Mouse (Mus musculus) hindbrain, embryonic 11.5 days (tissue): Measurements from ENCODE around the gene Gm15319. TPM values are rescaled to one million over a fixed set of nuclear protein-coding genes. Genes with fewer than 3 reads are reported as not detected.
"Not testable (repeated sequence)": the region's sequence is repeated elsewhere in the genome, so short reads cannot be mapped to it uniquely, and the experiment has no call there.

ENCODE experiments used
- ATAC-seq: fragments of 200-750 bp; cut with Nextera tagmentation; 2 replicates; pipeline ENCODE4 v1.8.0; 2017; ENCODE audit warnings: mild to moderate bottlenecking, moderate TSS enrichment, moderate library complexity; ENCODE audit not compliant: low FRiP score
- DNase-seq: peaks from one replicate; pipeline ENCODE4 v3.0.0-alpha.2; 2015; ENCODE audit warnings: low spot score
- H3K27ac ChIP-seq: fragments of 300-500 bp; sonication (generic); 2 replicates; pipeline ENCODE4 v1.5.1; 2014; ENCODE audit warnings: mild to moderate bottlenecking, low read depth, low read length
- H3K27me3 ChIP-seq: fragments of 300-500 bp; sonication (generic); 2 replicates; pipeline ENCODE4 v1.6.1; 2014; ENCODE audit warnings: mild to moderate bottlenecking, low read length, moderate library complexity, mixed read lengths; ENCODE audit not compliant: control insufficient read depth, insufficient read depth
- H3K36me3 ChIP-seq: fragments of 300-500 bp; sonication (generic); 2 replicates; pipeline ENCODE4 v1.6.1; 2014; ENCODE audit warnings: mild to moderate bottlenecking, low read length, moderate library complexity, mixed read lengths; ENCODE audit not compliant: control insufficient read depth, insufficient read depth
- H3K4me1 ChIP-seq: fragments of 300-500 bp; sonication (generic); replicated peaks from 2 replicates; pipeline ENCODE4 v1.6.1; 2014; ENCODE audit warnings: low read length, mixed read lengths; ENCODE audit not compliant: control insufficient read depth, insufficient read depth
- H3K4me2 ChIP-seq: fragments of 300-500 bp; sonication (generic); replicated peaks from 2 replicates; pipeline ENCODE4 v1.6.1; 2014; ENCODE audit warnings: mild to moderate bottlenecking, low read depth, low read length
- H3K4me3 ChIP-seq: fragments of 300-500 bp; sonication (generic); 2 replicates; pipeline ENCODE4 v1.5.1; 2014; ENCODE audit warnings: low read depth, low read length
- H3K9ac ChIP-seq: fragments of 300-500 bp; sonication (generic); 2 replicates; pipeline ENCODE4 v1.6.1; 2014; ENCODE audit warnings: low read depth, low read length
- H3K9me3 ChIP-seq: fragments of 300-500 bp; sonication (generic); 2 replicates; pipeline ENCODE4 v1.6.1; 2016; ENCODE audit warnings: low read length; ENCODE audit not compliant: control insufficient read depth
- WGBS: fragments of 180-500 bp; shearing (Covaris S2); extraction: QIAGEN DNeasy Blood & Tissue Kit; methylation state at CpG from one replicate; pipeline ENCODE4 v1.1.7; 2014; 5-methylcytosine and 5-hydroxymethylcytosine counted together
- polyA plus RNA-seq: library from polyadenylated mRNA; unstranded; fragments of >200 nt; fragmentation: Nextera tagmentation; extraction: Ambion mirVana; gene quantifications from 2 replicates; pipeline ENCODE4 v1.2.1, GENCODE M21; 2014

The Gm15319 gene
- polyA plus RNA-seq, 1 experiment from 2014 or later = 0.08 TPM

DNA sequence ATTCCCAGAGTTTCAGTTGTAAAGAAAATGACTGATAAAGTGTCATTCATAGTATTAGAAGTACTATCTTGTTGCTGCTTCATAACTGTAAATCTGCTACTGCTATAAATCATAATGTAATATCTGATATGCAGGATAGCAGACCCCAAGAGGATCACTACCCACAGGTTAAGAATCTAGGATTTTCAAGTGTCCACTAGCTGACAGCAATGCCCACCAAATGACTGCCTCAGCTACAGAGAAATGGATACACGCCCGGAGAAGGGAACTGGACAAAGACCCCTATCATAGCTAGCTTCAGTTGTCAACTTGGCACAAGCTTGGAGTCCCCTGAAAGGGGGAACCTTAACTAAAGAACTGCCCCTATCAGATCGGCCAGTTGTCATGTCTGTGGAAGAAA, 18.6 kb upstream of the Gm15319 start:
- H3K4me1 ChIP-seq, DNase-seq, H3K36me3 ChIP-seq, H3K9ac ChIP-seq, H3K4me2 ChIP-seq, ATAC-seq, H3K9me3 ChIP-seq, H3K27ac ChIP-seq, H3K4me3 ChIP-seq, H3K27me3 ChIP-seq: not testable (repeated sequence)
- WGBS = 95% methylated on average over 2 of the region's 3 CpGs

DNA sequence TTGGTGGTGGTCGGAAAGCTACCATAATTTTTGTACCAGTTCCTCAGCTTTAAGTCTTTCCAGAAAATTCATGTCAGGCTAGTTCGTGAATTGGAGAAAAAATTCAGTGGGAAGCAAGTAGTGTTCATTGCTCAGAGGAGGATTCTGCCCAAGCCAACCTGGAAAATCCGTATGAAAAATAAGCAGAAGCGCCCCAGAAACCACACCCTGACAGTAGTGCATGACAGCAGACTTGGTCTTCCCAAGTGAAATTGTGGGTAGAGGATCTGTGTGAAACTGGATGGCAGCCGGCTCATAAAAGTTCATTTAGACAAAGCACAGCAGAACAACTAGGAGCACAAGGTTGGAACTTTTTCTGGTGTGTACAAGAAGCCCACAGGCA, 18.2 kb upstream of the Gm15319 start:
- not testable (repeated sequence) for H3K36me3 ChIP-seq, ATAC-seq, H3K9me3 ChIP-seq, H3K4me2 ChIP-seq, H3K9ac ChIP-seq, H3K4me3 ChIP-seq, H3K27me3 ChIP-seq, DNase-seq, H3K4me1 ChIP-seq, H3K27ac ChIP-seq
- 83% methylated on average over 1 of the region's 5 CpGs for WGBS

DNA sequence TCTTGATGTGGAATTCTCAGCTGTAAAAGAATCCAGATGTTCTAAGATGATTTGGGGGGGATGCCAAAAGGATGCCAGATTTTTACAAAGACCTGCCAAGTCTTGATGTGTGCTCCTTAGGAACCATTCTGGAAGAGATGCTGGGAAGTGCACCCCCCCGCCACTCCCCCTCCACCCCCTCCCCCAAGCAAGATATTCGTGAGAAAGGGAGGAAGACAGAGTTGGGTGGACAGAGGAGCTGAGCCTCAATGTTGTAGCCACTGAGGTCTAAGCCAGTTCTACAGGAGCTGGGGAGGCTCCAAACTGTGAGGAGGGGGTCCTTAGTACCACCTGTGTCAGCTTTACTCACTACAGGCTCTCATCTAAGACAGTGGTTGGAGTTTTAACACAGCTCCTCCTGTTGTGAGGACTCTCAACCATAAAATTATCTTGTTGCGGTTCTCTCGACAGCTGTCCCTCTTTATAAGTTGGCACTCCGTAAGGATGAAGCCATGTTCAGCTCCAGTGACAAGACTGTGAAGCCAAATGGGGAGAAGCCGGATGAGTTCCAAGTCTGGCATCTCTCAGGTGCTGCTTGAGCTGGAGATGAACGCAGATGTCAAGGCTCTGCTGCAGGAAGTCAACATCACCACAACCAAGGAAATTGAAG, 17.7 kb upstream of the Gm15319 start:
- not testable (repeated sequence) for H3K9ac ChIP-seq, H3K27ac ChIP-seq, H3K36me3 ChIP-seq, H3K4me3 ChIP-seq, H3K4me2 ChIP-seq, H3K4me1 ChIP-seq, H3K27me3 ChIP-seq, H3K9me3 ChIP-seq, DNase-seq
- WGBS = 86% methylated on average over 5 of the region's 7 CpGs
- peak; percentile 77 for ATAC-seq

DNA sequence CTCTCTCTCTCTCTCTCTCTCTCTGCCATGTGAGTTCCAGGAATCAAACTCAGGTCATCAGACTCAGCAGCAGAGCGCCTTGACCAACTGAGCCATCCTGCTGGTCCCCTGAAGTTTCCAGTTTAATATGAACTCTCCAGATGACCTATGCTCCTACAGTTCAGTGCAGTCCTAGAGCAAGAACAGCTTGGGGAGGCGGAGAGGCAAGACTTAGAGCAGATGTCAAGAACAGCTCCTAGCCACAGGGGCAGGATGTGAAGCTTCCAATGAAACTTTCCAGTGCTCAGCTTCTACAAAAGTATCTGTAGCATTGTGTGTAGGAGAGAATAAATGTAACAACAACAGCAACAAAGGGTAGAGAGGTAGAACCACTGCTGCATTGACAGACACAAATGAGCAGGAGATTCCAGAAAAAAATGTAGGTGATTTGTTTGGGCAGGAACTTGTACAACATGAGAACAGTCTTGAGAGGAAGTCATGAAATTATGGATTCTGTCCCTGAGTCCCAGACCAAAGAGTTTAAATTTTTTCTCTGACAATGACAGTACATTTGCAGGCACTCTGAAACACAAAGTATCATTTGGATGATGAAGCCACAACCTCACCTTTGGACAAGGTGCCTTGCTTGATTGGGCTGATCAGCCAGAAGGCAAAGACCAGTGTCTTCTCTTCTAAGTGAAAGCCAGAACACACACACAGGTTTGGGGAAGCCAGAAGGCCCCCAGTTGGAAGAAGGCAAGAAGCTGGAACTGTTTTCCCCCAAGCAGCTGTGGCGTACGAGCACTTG, 16.8 kb upstream of the Gm15319 start:
- DNase-seq, H3K4me2 ChIP-seq, H3K4me3 ChIP-seq, H3K9me3 ChIP-seq, H3K9ac ChIP-seq, H3K27ac ChIP-seq, H3K4me1 ChIP-seq, H3K27me3 ChIP-seq, H3K36me3 ChIP-seq: not testable (repeated sequence)
- no CpG with 5 or more reads among the region's 4 CpGs for WGBS
- ATAC-seq = peak; percentile 40; the same call in 1 of the 2 replicates

DNA sequence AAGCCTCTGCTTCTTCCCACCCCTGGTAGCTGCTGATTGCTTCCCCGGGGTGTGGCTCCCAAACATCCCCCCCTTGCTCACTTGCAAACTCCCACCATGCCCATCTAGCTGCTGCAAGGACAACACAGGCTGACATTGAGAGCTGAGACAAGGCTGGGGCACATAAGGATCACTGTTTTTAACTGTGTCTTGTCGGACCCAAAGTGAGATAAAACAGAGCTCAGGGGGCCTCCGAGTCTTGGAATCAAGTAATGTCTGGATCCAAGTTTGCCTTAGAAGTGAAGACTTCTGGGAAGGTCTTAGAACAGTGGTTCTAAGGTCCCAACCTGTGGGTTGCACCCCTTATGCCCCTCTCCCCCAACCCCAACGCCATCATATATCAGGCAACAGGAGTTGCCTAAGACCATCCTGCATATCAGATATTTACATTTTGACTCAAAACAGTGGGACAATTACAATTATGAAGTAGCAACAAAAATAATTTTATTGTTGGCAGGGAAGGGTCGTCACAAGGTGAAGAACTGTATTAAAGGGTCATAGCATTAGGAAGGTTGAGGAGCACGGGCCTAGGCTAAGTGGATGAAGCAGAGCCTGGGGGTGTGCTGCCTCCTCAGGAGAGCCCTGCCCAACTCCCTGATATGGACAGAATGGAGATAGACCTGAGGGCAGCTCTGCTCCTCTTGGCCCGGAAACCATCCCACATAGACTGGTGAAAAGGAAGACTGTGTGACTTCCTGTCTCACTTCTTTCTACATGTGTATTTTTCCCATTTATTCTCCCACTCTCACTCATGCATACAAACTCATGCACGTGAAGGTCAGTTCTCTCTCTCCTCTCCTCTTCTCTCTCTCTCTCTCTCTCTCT, 16.0 kb upstream of the Gm15319 start:
- H3K27ac ChIP-seq, H3K4me1 ChIP-seq, H3K27me3 ChIP-seq, H3K9me3 ChIP-seq, H3K36me3 ChIP-seq, H3K9ac ChIP-seq, DNase-seq, H3K4me3 ChIP-seq, H3K4me2 ChIP-seq: not testable (repeated sequence)
- ATAC-seq = peak; percentile 83
- WGBS = 84% methylated on average over 4 of the region's 8 CpGs

DNA sequence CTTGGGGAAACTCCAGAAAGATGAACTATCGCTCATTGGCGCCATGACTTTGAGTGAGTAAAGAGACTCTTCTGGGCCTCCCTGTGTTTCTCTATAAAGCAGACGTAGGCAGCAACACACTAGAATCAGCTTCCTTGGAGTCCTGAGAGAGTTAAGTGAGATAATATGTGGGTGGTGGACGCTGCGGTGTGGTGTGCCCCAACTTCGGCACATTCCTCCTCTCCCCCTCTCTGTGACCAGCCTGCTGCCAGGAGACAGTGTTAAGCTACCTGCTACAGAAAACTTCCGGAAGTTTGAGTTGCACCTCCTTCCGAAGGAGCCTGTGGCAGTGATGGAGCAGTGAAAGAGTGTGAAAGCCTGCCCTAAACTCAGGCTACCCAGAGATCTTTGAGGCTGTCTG, 15.3 kb upstream of the Gm15319 start:
- not testable (repeated sequence) for H3K4me2 ChIP-seq, ATAC-seq, H3K9me3 ChIP-seq, H3K27ac ChIP-seq, H3K27me3 ChIP-seq, H3K36me3 ChIP-seq, H3K4me1 ChIP-seq, DNase-seq, H3K4me3 ChIP-seq, H3K9ac ChIP-seq
- WGBS = 79% methylated on average over 4 of the region's 8 CpGs

DNA sequence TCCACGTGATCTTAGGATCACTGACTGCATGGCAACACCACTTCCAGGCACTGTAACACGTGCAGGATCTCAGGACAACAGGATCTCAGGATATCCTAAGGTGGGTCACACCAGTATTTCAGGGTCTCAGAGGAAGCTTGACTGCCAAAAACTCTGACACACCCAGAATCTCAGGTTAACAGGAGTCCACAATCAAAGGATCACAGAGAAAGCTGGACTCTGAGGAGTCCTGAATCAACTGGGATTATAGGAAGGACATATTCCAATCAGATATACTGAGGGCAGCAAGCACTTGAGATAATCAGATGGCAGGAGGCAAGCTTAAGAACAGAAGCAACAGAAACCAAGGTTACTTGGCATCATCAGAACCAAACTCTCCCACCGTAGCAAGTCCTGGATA, 12.7 kb upstream of the Gm15319 start:
- DNase-seq, H3K36me3 ChIP-seq, H3K27me3 ChIP-seq, H3K9me3 ChIP-seq, ATAC-seq, H3K4me1 ChIP-seq, H3K4me3 ChIP-seq, H3K27ac ChIP-seq, H3K4me2 ChIP-seq, H3K9ac ChIP-seq: not testable (repeated sequence)
- no CpG with 5 or more reads among the region's 3 CpGs for WGBS

- DNase-seq, H3K4me3 ChIP-seq, H3K36me3 ChIP-seq, H3K4me1 ChIP-seq, H3K9me3 ChIP-seq, ATAC-seq, H3K4me2 ChIP-seq, H3K9ac ChIP-seq, H3K27me3 ChIP-seq, H3K27ac ChIP-seq: not testable (repeated sequence)
- 86% methylated on average over 5 of the region's 5 CpGs for WGBS
Observed at GRCm38 (mm10) chr8:20356386-20356785, 6.6 kb downstream of the Gm15319 start.
